Mouse (Mus musculus) hindbrain, embryonic 14.5 days (tissue): ENCODE results near the gene 1700003F12Rik. TPM values are rescaled to one million over a fixed set of nuclear protein-coding genes. Genes with fewer than 3 reads are reported as not detected.
A peak's percentile ranks its signal among the peaks of the same experiment; 100 is the strongest.

Experiments
- ATAC-seq: fragments of 200-750 bp; cut with Nextera tagmentation; 2 replicates; pipeline ENCODE4 v1.8.0; 2017; ENCODE audit warnings: moderate number of reproducible peaks, mild to moderate bottlenecking, moderate TSS enrichment, moderate library complexity; ENCODE audit not compliant: low FRiP score
- DNase-seq: peaks from one replicate; pipeline ENCODE4 v3.0.0-alpha.2; 2015; ENCODE audit warnings: low spot score
- H3K27ac ChIP-seq: fragments of 300-500 bp; sonication (generic); 2 replicates; pipeline ENCODE4 v1.5.1; 2014; ENCODE audit warnings: mild to moderate bottlenecking, moderate library complexity
- H3K27me3 ChIP-seq: fragments of 300-500 bp; sonication (generic); 2 replicates; pipeline ENCODE4 v1.6.1; 2014; ENCODE audit warnings: mild to moderate bottlenecking, low read length, mixed read lengths; ENCODE audit not compliant: control insufficient read depth, insufficient read depth
- H3K36me3 ChIP-seq: fragments of 300-500 bp; sonication (generic); replicated peaks from 2 replicates; pipeline ENCODE4 v1.6.1; 2014; ENCODE audit not compliant: control insufficient read depth, insufficient read depth
- H3K4me1 ChIP-seq: fragments of 300-500 bp; sonication (generic); replicated peaks from 2 replicates; pipeline ENCODE4 v1.6.1; 2014; ENCODE audit warnings: antibody characterized with exemption, low read length, mixed read lengths; ENCODE audit not compliant: control insufficient read depth, insufficient read depth
- H3K4me2 ChIP-seq: fragments of 300-500 bp; sonication (generic); replicated peaks from 2 replicates; pipeline ENCODE4 v1.6.1; 2014; ENCODE audit warnings: mild to moderate bottlenecking, moderate library complexity
- H3K4me3 ChIP-seq: fragments of 300-500 bp; sonication (generic); replicated peaks from 2 replicates; pipeline ENCODE4 v1.5.1; 2014; ENCODE audit warnings: mild to moderate bottlenecking, low read length
- H3K9ac ChIP-seq: fragments of 300-500 bp; sonication (generic); 2 replicates; pipeline ENCODE4 v1.6.1; 2014
- H3K9me3 ChIP-seq: fragments of 300-500 bp; sonication (generic); 2 replicates; pipeline ENCODE4 v1.6.1; 2016; ENCODE audit warnings: low read length; ENCODE audit not compliant: control insufficient read depth
- WGBS: fragments of 180-500 bp; shearing (Covaris S2); extraction: QIAGEN DNeasy Blood & Tissue Kit; methylation state at CpG from one replicate; pipeline ENCODE4 v1.1.7; 2014; 5-methylcytosine and 5-hydroxymethylcytosine counted together
- polyA plus RNA-seq: library from polyadenylated mRNA; unstranded; fragments of >200 nt; fragmentation: Nextera tagmentation; extraction: Ambion mirVana; gene quantifications from 2 replicates; pipeline ENCODE4 v1.2.1, GENCODE M21; 2014

Gene 1700003F12Rik
- polyA plus RNA-seq, 1 experiment from 2014 or later: 1.5 TPM

- ATAC-seq (no peak), DNase-seq (no peak)
- Histone ChIP-seq H3K4me2 (no peak overlapping the region), H3K27ac (no peak overlapping the region), H3K9ac (no peak overlapping the region), H3K9me3 (no peaks in the 10 kb centered on the region), H3K4me1 (no peaks in the 10 kb centered on the region), H3K4me3 (no peak overlapping the region), H3K36me3 (peaks cover 43% of the 10 kb centered on the region), H3K27me3 (no peaks in the 10 kb centered on the region)
- over 99% methylated on average over 5 of the region's 5 CpGs for WGBS
These were observed 29.5 kb upstream of the 1700003F12Rik start for GRCm38 (mm10) chr2:154517424-154517823.

GRCm38 (mm10) chr2:154521449-154521848 is 25.4 kb upstream of the 1700003F12Rik start:
- H3K27me3 ChIP-seq: no peaks in the 10 kb centered on the region
- no peak overlapping the region for H3K4me2 ChIP-seq
- H3K9me3 ChIP-seq: no peaks in the 10 kb centered on the region
- no peak for ATAC-seq
- H3K36me3 ChIP-seq: peaks cover 70% of the 10 kb centered on the region
- DNase-seq: no peak
- no peak overlapping the region for H3K4me3 ChIP-seq
- H3K4me1 ChIP-seq: no peaks in the 10 kb centered on the region
- H3K9ac ChIP-seq: no peak overlapping the region
- no peak overlapping the region for H3K27ac ChIP-seq

- H3K4me3 ChIP-seq: no peak overlapping the region
- H3K4me1 ChIP-seq: no peaks in the 10 kb centered on the region
- no peak for ATAC-seq
- no peak overlapping the region for H3K9ac ChIP-seq
- H3K27me3 ChIP-seq: no peaks in the 10 kb centered on the region
- H3K9me3 ChIP-seq: no peaks in the 10 kb centered on the region
- WGBS: 95% methylated on average over 5 of the region's 5 CpGs
- H3K4me2 ChIP-seq: no peak overlapping the region
- no peak for DNase-seq
- H3K36me3 ChIP-seq: peaks cover 68% of the 10 kb centered on the region
- no peak overlapping the region for H3K27ac ChIP-seq
These were observed 24.6 kb upstream of the 1700003F12Rik start for GRCm38 (mm10) chr2:154522334-154522733.

GRCm38 (mm10) chr2:154525285-154525684 is 21.6 kb upstream of the 1700003F12Rik start:
- Histone ChIP-seq H3K27me3 (no peaks in the 10 kb centered on the region), H3K4me2 (no peak overlapping the region), H3K9me3 (no peaks in the 10 kb centered on the region), H3K4me1 (no peaks in the 10 kb centered on the region), H3K36me3 (peaks cover 75% of the 10 kb centered on the region), H3K4me3 (no peak overlapping the region), H3K27ac (no peak overlapping the region), H3K9ac (no peak overlapping the region)
- DNase-seq (no peak), ATAC-seq (no peak)
- WGBS: 95% methylated on average over 2 of the region's 2 CpGs

- Histone ChIP-seq H3K4me2 (no peak overlapping the region), H3K9me3 (no peaks in the 10 kb centered on the region), H3K9ac (no peak overlapping the region), H3K4me1 (no peaks in the 10 kb centered on the region), H3K4me3 (no peak overlapping the region), H3K27ac (no peak overlapping the region), H3K36me3 (peaks cover 76% of the 10 kb centered on the region), H3K27me3 (no peaks in the 10 kb centered on the region)
- DNase-seq (no peak), ATAC-seq (no peak)
- WGBS: 80% methylated on average over 3 of the region's 3 CpGs
These were observed 20.4 kb upstream of the 1700003F12Rik start for GRCm38 (mm10) chr2:154526531-154526930.

GRCm38 (mm10) chr2:154532888-154533287 is 14.0 kb upstream of the 1700003F12Rik start:
- H3K4me3 ChIP-seq: no peak overlapping the region
- H3K9ac ChIP-seq: no peak overlapping the region
- no peak overlapping the region for H3K27ac ChIP-seq
- H3K4me1 ChIP-seq: peaks cover 1% of the 10 kb centered on the region
- H3K27me3 ChIP-seq: no peaks in the 10 kb centered on the region
- DNase-seq: no peak
- ATAC-seq: no peak
- 29% methylated on average over 3 of the region's 3 CpGs for WGBS
- H3K36me3 ChIP-seq: peaks cover 79% of the 10 kb centered on the region
- H3K4me2 ChIP-seq: no peak overlapping the region
- no peaks in the 10 kb centered on the region for H3K9me3 ChIP-seq

GRCm38 (mm10) chr2:154534704-154535270 is 12.1 kb upstream of the 1700003F12Rik start:
- WGBS: 95% methylated on average over 12 of the region's 12 CpGs
- ATAC-seq: no peak

GRCm38 (mm10) chr2:154538310-154538709 is 8.6 kb upstream of the 1700003F12Rik start:
- 0 out of 2 replicates have a peak overlapping the region, but pooled peaks have one; percentile 31 for H3K9ac ChIP-seq
- no peak overlapping the region for H3K4me3 ChIP-seq
- ATAC-seq: no peak
- no peaks in the 10 kb centered on the region for H3K9me3 ChIP-seq
- no peak for DNase-seq
- H3K4me1 ChIP-seq: peaks cover 12% of the 10 kb centered on the region
- peak overlapping the region; percentile 49 for H3K27ac ChIP-seq
- H3K4me2 ChIP-seq: no peak overlapping the region
- peaks cover 38% of the 10 kb centered on the region for H3K36me3 ChIP-seq
- WGBS: 50% methylated on average over 2 of the region's 2 CpGs
- H3K27me3 ChIP-seq: no peaks in the 10 kb centered on the region

More at GRCm38 (mm10) chr2:154534704-154535270, 12.1 kb upstream of the 1700003F12Rik start:
- DNase-seq: no peak
- no peak overlapping the region for H3K4me2 ChIP-seq
- peaks cover 61% of the 10 kb centered on the region for H3K36me3 ChIP-seq
- no peak overlapping the region for H3K27ac ChIP-seq
- peaks cover 12% of the 10 kb centered on the region for H3K4me1 ChIP-seq
- no peaks in the 10 kb centered on the region for H3K9me3 ChIP-seq
- H3K9ac ChIP-seq: no peak overlapping the region
- H3K4me3 ChIP-seq: no peak overlapping the region
- no peaks in the 10 kb centered on the region for H3K27me3 ChIP-seq

- H3K9ac ChIP-seq: 0 out of 2 replicates have a peak overlapping the region, but pooled peaks have one; percentile 31
- WGBS: 34% methylated on average over 3 of the region's 3 CpGs
- no peak overlapping the region for H3K4me2 ChIP-seq
These were observed 8.2 kb upstream of the 1700003F12Rik start for GRCm38 (mm10) chr2:154538710-154539109.

GRCm38 (mm10) chr2:154539720-154540119 is 7.2 kb upstream of the 1700003F12Rik start:
- H3K36me3 ChIP-seq: peaks cover 25% of the 10 kb centered on the region
- H3K9ac ChIP-seq: no peak overlapping the region
- H3K4me2 ChIP-seq: no peak overlapping the region
- WGBS: 72% methylated on average over 3 of the region's 3 CpGs
- peaks cover 12% of the 10 kb centered on the region for H3K4me1 ChIP-seq
- ATAC-seq (no peak), DNase-seq (peak; percentile 66)
- no peak overlapping the region for H3K4me3 ChIP-seq
- no peaks in the 10 kb centered on the region for H3K9me3 ChIP-seq
- no peaks in the 10 kb centered on the region for H3K27me3 ChIP-seq
- H3K27ac ChIP-seq: no peak overlapping the region

More at GRCm38 (mm10) chr2:154538710-154539109, 8.2 kb upstream of the 1700003F12Rik start:
- Histone ChIP-seq H3K4me1 (peaks cover 12% of the 10 kb centered on the region), H3K27ac (peak overlapping the region; percentile 49), H3K27me3 (no peaks in the 10 kb centered on the region), H3K9me3 (no peaks in the 10 kb centered on the region), H3K4me3 (no peak overlapping the region), H3K36me3 (peaks cover 34% of the 10 kb centered on the region)
- DNase-seq (no peak), ATAC-seq (no peak)
